Mouse (Mus musculus) spleen, embryonic (tissue): ENCODE results near the gene Kif1b.
"Not testable (repeated sequence)": the region's sequence is repeated elsewhere in the genome, so short reads cannot be mapped to it uniquely, and the experiment has no call there.

Experiments
- CTCF ChIA-PET: fragments of 350-600 bp; sonication (Branson Sonifier 250); formaldehyde crosslinking; loops from one replicate; lab custom pipeline; 2022; lab: Charles Lee

Kif1b gene

GRCm38 (mm10) chr4:149223453-149223852 is 84.0 kb downstream of the Kif1b start:
- CTCF ChIA-PET, result no interaction called here

GRCm38 (mm10) chr4:149220481-149220880 is 87.0 kb downstream of the Kif1b start:
- CTCF ChIA-PET, result interaction anchor here (0.6 kb wide), 1 partner anchor 776 kb away, joined by 3 read pairs; the partner anchor contains the start of gene Ubiad1

- CTCF ChIA-PET, result no interaction called here
Observed at GRCm38 (mm10) chr4:149220042-149220473, 87.4 kb downstream of the Kif1b start.

GRCm38 (mm10) chr4:149219401-149220041 is 88.0 kb downstream of the Kif1b start:
- CTCF ChIA-PET, result no interaction called here

GRCm38 (mm10) chr4:149218476-149218875 is 89.0 kb downstream of the Kif1b start:
- CTCF ChIA-PET, result no interaction called here

GRCm38 (mm10) chr4:149215982-149216381 is 91.5 kb downstream of the Kif1b start:
- CTCF ChIA-PET, result no interaction called here

- CTCF ChIA-PET, result no interaction called here
Observed at GRCm38 (mm10) chr4:149215397-149215796, 92.1 kb downstream of the Kif1b start.

- CTCF ChIA-PET, result not testable (repeated sequence)
Observed at GRCm38 (mm10) chr4:149214468-149214867, 93.0 kb downstream of the Kif1b start.

- CTCF ChIA-PET, result no interaction called here
Observed at GRCm38 (mm10) chr4:149213466-149213865, 94.0 kb downstream of the Kif1b start.

- CTCF ChIA-PET, result not testable (repeated sequence)
Observed at GRCm38 (mm10) chr4:149211441-149211840, 96.1 kb downstream of the Kif1b start.

GRCm38 (mm10) chr4:149202467-149202866 is 105.0 kb downstream of the Kif1b start:
- CTCF ChIA-PET, result no interaction called here

GRCm38 (mm10) chr4:149201110-149201509 is 106.4 kb downstream of the Kif1b start:
- CTCF ChIA-PET, result no interaction called here

GRCm38 (mm10) chr4:149197180-149197579 is 110.3 kb downstream of the Kif1b start:
- CTCF ChIA-PET, result no interaction called here

GRCm38 (mm10) chr4:149191103-149191502 is 116.4 kb downstream of the Kif1b start:
- CTCF ChIA-PET, result no interaction called here

- CTCF ChIA-PET, result no interaction called here
Observed at GRCm38 (mm10) chr4:149188563-149188962, 118.9 kb downstream of the Kif1b start.

GRCm38 (mm10) chr4:149182755-149183154 is 124.7 kb downstream of the Kif1b start:
- CTCF ChIA-PET, result interaction anchor here (1.3 kb wide), 1 partner anchor 17 kb away, joined by 3 read pairs; no protein-coding TSS in a partner anchor

- CTCF ChIA-PET, result interaction anchor here (1.3 kb wide), 1 partner anchor 17 kb away, joined by 3 read pairs; no protein-coding TSS in a partner anchor
Observed at GRCm38 (mm10) chr4:149182192-149182591, 125.3 kb downstream of the Kif1b start.

- CTCF ChIA-PET, result no interaction called here
Observed at GRCm38 (mm10) chr4:149179573-149179972, 127.9 kb downstream of the Kif1b start.

GRCm38 (mm10) chr4:149179160-149179559 is 128.3 kb downstream of the Kif1b start:
- CTCF ChIA-PET, result no interaction called here

GRCm38 (mm10) chr4:149178328-149178727 is 129.2 kb downstream of the Kif1b start:
- CTCF ChIA-PET, result no interaction called here

GRCm38 (mm10) chr4:149177046-149177445 is 130.4 kb downstream of the Kif1b start:
- CTCF ChIA-PET, result no interaction called here

- CTCF ChIA-PET, result no interaction called here
Observed at GRCm38 (mm10) chr4:149176645-149177044, 130.8 kb downstream of the Kif1b start.

- CTCF ChIA-PET, result no interaction called here
Observed at GRCm38 (mm10) chr4:149173661-149174060, 133.8 kb downstream of the Kif1b start.
